Comparison of ENCODE assay signal across 8 mouse cellular contexts in the genomic region with DNA sequence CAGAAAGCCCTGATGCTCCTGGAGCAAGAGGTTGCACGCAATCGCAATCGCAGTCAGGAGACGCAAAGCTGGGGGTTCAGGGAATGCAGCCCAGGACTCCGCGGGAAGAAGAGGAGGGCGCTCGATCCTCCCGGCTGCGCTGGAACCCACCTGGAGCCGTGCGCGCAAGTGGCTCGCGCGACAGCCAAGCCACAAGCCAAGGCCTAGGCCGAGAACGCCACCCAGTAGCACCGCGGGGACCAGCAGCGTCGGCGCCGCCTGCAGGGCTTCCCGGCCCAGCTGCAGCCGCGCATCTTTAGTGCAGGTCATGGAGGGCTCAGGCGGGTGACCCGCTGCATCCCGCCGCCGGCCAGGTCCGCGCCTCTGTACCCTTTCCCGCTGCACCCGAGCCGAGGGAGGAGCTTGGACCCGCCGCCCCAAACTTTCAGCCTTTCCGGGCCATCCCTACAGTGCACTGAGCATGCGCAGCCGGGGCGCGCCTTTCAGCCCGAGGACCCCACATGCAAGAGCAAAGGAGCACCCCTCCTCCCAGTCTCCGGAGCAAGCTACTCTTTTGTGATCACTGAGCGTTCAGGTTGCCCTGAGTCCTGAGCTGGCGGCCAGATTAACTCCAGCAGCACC. TPM values are rescaled to one million over a fixed set of nuclear protein-coding genes. Genes with fewer than 3 reads are reported as not detected.
DNase-seq lines count a peak whose midpoint lies in the region; ATAC-seq and TF ChIP-seq lines count a peak whose summit lies in the region.

A gene (minus strand): TSS at position 410 of the 621 bp plus-strand sequence.

- H3K4me3 ChIP-seq in brown adipose tissue, adult 24 weeks (ENCODE audit: insufficient read depth, low read depth, low read length) = peak within 1 kb of the TSS; percentile 63
- H3K4me3 ChIP-seq in forebrain, postnatal 0 days (ENCODE audit: low read depth, low read length) = peak within 1 kb of the TSS; percentile 58

- H3K36me3 ChIP-seq in forebrain, postnatal 0 days (ENCODE audit: insufficient read depth) = no peaks in the 10 kb centered on the region

- TF ChIP-seq CTCF in forebrain, postnatal 0 days (IDR thresholded peaks at IDR 0.05; ENCODE audit: low read depth) = peak; percentile 25; the same call in 1 of the 2 replicates

- H3K27me3 ChIP-seq in forebrain, postnatal 0 days (ENCODE audit: insufficient read depth, low read length) = no peaks in the 10 kb centered on the region

- DNase-seq in NIH3T3 (ENCODE audit: low read depth) = peak; percentile 87
- DNase-seq in forebrain, postnatal 0 days = peak; percentile 69
- peak; percentile 73 to 75 for DNase-seq in heart, postnatal 36 days
- DNase-seq in layer of hippocampus, adult 8-10 months (ENCODE audit: low spot score in 2 of 2) = peak in 1 of 2 experiments; percentile 45
- peak; percentile 59 for DNase-seq in lung, postnatal 14 days
- peak; percentile 43 for DNase-seq in right cerebral cortex, postnatal 14 days
- no peak for DNase-seq in c-Kit-positive CD71-positive TER-119-positive erythroid progenitor cells, embryonic 14.5 days (ENCODE audit: low spot score)

- H3K4me1 ChIP-seq in brown adipose tissue, adult 24 weeks (ENCODE audit: control insufficient read depth, insufficient read depth, insufficient read length, low read length) = 0 out of 2 replicates have a peak, but pooled peaks cover 2% of the 10 kb centered on the region
- H3K4me1 ChIP-seq in forebrain, postnatal 0 days (ENCODE audit: insufficient read depth) = no peaks in the 10 kb centered on the region

- no peak within 1 kb of the TSS for H3K27ac ChIP-seq in brown adipose tissue, adult 24 weeks (replicated peaks; ENCODE audit: low read depth, low read length)
- no peak within 1 kb of the TSS for H3K27ac ChIP-seq in forebrain, postnatal 0 days (ENCODE audit: low read depth, low read length)

- ATAC-seq in forebrain, postnatal 0 days = peak; percentile 58

- peak within 1 kb of the TSS; percentile 53 for H3K9ac ChIP-seq in forebrain, postnatal 0 days

- no peaks in the 10 kb centered on the region for H3K9me3 ChIP-seq in forebrain, postnatal 0 days (ENCODE audit: low read length)

- intact Hi-C loops in heart, postnatal 36 days (cut with DNase I) = no loop called here

- H3K4me2 ChIP-seq in forebrain, postnatal 0 days (ENCODE audit: low read depth) = peak within 1 kb of the TSS; percentile 99

- under 1% methylated on average over 48 of the region's 48 CpGs for WGBS in forebrain, postnatal 0 days

RNA-seq across cellular contexts. Expression of the gene that starts here (rescaled TPM):
- 1.9 and 2.0 TPM in 2 replicates for polyA plus RNA-seq in brown adipose tissue, adult 24 weeks (2012; ENCODE audit: insufficient read depth, insufficient read length, missing spikeins)
- total RNA-seq in forebrain, postnatal 0 days (2014; rRNA removed) = 8.5 and 9.9 TPM in 2 replicates
- polyA plus RNA-seq in forebrain, postnatal 0 days (2015; fragmentation: Nextera tagmentation; extraction: Ambion mirVana) = 2.3 and 2.4 TPM in 2 replicates
- 1 to 10 TPM; 6.1 to 6.3 TPM for total RNA-seq in heart, postnatal 36 days (2021)
- 10 to 100 TPM; 13.9 to 18.7 (median 16.5) TPM for total RNA-seq in layer of hippocampus, adult 8-10 months (2022)
